Mouse (Mus musculus) CH12F3 (cell line): Measurements from ENCODE around the gene Mt3.

Source experiments
- in situ Hi-C: fragments of 300-500 bp; cut with MboI; formaldehyde crosslinking; loops from 2 replicates; pipeline ENCODE4 v1.14.3; 2020; ENCODE audit warnings: low sequenced_read_pairs

Mt3 gene

DNA sequence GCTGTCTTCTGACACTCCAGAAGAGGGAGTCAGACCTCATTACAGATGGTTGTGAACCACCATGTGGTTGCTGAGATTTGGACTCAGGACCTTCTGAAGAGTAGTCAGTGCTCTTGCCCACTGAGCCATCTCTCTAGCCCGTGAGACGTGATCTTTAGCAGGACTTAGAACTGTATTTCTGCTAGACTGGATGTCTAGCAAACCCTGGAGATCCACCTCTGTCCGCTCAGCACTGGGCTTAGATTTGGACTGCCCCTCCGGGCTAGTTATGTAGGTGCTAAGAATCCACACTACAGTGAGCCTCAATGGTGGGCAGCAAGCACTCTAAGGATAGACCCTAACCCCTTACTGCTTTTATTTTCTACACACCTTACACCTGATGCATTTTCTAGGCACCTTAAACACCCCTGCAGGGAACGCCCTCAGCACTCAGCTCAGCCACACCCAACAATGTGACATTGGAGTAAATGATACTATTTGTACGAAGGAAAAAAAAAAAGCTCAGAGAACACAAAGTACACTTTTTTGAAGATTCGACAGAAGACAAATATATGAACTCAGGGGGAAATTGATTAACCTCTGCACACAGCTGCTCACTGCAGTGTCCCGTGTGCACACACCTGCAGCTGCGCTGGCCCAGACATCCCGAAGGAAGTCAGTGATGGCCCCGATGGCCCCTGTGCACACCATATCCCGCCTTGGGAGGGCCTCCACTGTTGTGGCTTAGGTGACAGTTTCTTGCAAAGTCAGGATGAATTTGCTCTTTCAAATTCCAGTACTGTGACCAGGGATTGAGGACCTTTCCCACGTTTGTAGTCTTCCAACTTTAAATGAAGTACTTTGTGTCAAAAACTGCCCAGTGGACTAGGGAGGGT is 29.9 kb downstream of the Mt3 start:
- in situ Hi-C loops = loop anchor here (25.0 kb wide), 1 partner anchor 1170 kb away; no protein-coding TSS in a partner anchor

- in situ Hi-C loops = loop anchor here (25.0 kb wide), 1 partner anchor 1171 kb away; no protein-coding TSS in a partner anchor
Observed at GRCm38 (mm10) chr8:94183117-94183516, 30.7 kb downstream of the Mt3 start.

DNA sequence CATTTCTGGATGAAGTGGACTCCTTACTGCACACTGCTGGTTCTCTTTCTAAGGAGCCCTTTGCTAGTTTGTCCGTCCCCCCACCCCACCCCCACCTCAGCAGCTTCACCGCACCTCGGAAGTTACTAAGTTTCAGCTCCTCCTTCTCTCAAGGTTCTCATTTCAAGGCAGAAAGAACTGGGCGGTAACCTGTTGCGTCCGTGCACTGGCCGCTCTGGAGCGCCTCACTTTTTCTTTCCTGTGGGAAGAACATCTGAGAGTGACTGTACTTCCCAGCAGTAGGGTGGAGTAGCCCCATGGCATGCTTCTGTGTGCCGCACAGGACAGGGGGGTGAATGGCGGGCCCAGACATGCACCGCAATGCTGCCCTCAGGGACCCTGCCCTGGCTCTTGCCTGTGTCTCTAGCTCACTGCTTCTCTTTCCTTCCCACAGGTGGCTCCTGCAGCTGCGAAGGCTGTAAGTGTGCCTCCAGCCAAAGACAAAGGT is 32.0 kb downstream of the Mt3 start:
- in situ Hi-C loops = loop anchor here (25.0 kb wide), 1 partner anchor 1172 kb away; no protein-coding TSS in a partner anchor

GRCm38 (mm10) chr8:94185791-94186190 is 33.4 kb downstream of the Mt3 start:
- in situ Hi-C loops = loop anchor here (25.0 kb wide), 1 partner anchor 1173 kb away; no protein-coding TSS in a partner anchor

DNA sequence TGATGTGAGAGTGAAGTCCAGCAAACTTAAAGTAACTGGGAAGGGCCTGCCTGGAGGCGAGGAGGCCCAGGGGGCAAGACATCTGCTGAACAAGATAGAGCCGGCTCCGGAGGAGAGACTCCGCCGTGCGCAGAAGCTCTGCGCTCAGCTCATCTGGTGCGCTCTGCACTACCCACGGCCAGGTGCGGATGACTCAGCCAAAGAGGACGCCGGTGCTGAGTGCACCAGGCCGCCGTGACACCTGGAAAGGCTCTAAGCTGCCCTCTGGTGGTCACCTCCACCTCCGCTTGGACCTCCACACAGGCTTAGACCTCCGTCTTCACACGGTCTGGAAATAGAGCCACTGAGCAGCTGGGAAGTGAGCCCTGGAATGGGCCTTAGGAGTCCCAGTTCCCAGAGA is 34.1 kb downstream of the Mt3 start:
- in situ Hi-C loops = loop anchor here (25.0 kb wide), 1 partner anchor 1174 kb away; no protein-coding TSS in a partner anchor

DNA sequence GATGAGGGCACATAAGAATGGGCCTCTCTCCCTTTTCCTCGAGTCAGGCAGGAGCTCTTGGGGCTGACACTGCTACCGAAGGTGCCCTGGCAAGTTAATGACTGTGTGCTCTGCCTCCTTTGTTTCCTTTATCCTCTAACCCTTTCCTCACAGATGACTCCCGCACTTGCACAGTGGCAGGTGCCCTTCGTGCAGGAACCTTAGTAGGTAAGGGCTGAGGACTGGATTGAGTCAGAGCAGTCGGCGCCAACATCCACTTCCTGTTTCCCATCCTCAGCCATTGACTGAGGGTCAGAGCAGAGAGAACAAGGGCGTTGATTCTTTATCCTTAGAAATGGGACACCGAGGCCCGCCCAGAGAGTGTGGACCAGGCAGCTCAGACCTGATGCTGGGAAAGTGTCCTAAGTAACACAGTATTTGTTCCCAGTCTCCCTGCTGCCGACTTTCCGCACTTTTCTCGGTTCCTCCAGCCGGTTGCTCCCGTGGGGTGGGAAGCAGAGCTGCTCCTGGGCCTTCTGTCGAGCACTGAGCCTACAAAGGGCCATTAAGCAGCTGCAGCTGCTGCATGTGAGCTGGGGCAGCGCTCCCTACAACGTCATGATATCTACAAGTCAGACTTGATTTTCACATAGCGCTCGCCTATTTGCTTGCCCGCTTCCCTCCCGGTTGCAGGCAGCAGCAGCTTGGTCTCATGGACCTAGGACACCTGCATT is 35.0 kb downstream of the Mt3 start:
- in situ Hi-C loops = loop anchor here (25.0 kb wide), 1 partner anchor 1175 kb away; no protein-coding TSS in a partner anchor

- in situ Hi-C loops = loop anchor here (25.0 kb wide), 1 partner anchor 1177 kb away; no protein-coding TSS in a partner anchor
Observed at GRCm38 (mm10) chr8:94189275-94190031, 37.0 kb downstream of the Mt3 start.

DNA sequence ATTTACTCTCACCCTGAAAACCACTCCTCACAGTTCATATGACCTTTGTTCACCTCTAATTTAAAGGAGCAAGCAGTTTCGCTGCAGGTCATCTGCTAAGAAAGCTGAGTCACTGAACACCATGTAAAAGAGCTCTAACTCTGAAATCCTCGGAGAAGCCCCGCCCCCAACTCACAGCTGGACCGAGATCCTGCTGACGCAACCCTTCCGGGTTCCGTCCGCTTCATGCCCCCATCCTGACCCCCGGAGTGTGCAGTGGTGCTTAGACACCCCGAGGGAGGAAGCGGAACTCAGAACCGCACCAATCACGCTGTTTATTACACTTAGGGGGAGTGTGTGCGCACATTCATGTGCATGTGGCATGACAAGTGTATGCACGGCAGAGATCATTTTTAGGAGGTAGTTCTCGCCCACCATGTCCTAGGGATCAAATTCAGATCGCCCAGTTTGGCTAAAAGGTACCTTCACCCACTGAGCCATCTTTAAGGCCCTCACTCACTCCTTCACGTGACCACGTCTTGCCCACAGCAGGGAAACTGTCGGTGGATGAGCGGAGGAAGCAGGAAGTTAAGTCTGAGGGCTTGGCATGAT is 38.8 kb downstream of the Mt3 start:
- in situ Hi-C loops = loop anchor here (25.0 kb wide), 1 partner anchor 1179 kb away; no protein-coding TSS in a partner anchor

DNA sequence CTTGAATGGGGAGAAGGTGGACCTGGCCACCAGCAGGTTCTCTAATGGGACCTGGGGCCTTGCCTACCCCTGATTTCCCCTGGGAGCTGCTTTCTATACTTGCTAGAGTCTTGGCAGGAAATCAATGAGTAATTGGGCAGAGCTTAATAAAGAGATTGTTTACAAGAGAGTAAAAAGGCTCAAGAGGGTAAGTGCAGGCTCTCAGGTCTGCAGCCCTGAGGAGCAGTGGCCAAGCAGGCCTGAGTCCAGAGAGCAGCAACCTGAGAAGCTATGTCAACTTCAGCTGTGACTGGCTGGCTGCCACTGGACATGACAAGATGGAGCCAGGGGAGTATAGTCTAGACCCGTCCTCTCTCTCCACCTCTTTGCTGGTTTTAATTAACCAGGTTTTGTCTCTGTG is 40.5 kb downstream of the Mt3 start:
- in situ Hi-C loops = loop anchor here (25.0 kb wide), 1 partner anchor 1181 kb away; no protein-coding TSS in a partner anchor

DNA sequence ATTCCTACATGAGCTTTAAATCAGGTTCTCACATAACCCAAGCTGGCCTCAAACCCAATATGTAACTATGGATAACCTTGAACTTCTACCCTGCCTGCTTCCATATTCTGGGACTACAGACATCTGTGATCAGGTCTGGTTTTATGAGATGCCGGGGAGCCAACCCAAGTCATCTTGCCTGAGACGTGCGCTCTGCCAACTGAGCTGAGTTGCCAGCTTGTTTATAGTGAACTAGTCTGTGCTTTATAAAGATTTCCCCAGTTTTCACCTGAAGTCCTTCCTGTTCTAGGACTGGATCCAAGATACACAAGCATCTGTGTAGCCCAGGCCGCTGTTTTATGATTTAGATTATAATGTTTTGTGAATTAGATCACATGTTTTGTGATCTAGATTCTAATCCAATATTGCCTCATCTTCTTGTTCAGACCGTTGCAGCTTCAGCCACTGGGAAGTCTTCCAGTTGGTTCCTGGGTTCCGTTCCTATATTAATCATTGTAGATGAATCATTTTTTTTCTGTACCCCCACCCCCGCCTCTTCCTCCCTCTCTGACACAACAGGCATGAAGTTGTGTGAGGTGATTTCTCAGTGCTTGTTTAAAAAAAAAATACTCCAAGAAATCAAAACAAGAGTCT is 42.3 kb downstream of the Mt3 start:
- in situ Hi-C loops = loop anchor here (25.0 kb wide), 1 partner anchor 1182 kb away; no protein-coding TSS in a partner anchor

GRCm38 (mm10) chr8:94199202-94199869 is 46.9 kb downstream of the Mt3 start:
- in situ Hi-C loops = loop anchor here (25.0 kb wide), 1 partner anchor 1187 kb away; no protein-coding TSS in a partner anchor
